Mouse (Mus musculus) spleen, adult 12 weeks (tissue): ENCODE results near the gene Utp11.
"Not testable (repeated sequence)": the region's sequence is repeated elsewhere in the genome, so short reads cannot be mapped to it uniquely, and the experiment has no call there.

Experiments used
- DNase-seq: peaks from one replicate; pipeline ENCODE4 v3.0.0; 2022; ENCODE audit warnings: low spot score

The Utp11 gene

GRCm38 (mm10) chr4:124693135-124693894, at the start of gene Utp11:
Utp11 (minus strand) TSS chr4:124693600.
- peak; percentile 73 for DNase-seq

GRCm38 (mm10) chr4:124742839-124743238, 49.4 kb upstream of the Utp11 start:
- no peak for DNase-seq

GRCm38 (mm10) chr4:124741376-124742343, 48.3 kb upstream of the Utp11 start, which contains the start of gene Inpp5b:
Inpp5b (plus strand) TSS chr4:124741850.
- peak; percentile 47 for DNase-seq

- no peak for DNase-seq
These were observed 45.4 kb upstream of the Utp11 start for GRCm38 (mm10) chr4:124738783-124739182.

- DNase-seq = no peak
These were observed 44.6 kb upstream of the Utp11 start for GRCm38 (mm10) chr4:124738013-124738412.

GRCm38 (mm10) chr4:124737486-124737885, 44.1 kb upstream of the Utp11 start:
- no peak for DNase-seq

GRCm38 (mm10) chr4:124736952-124737351, 43.6 kb upstream of the Utp11 start:
- no peak for DNase-seq

- DNase-seq = no peak
These were observed 32.7 kb upstream of the Utp11 start for GRCm38 (mm10) chr4:124726121-124726520.

GRCm38 (mm10) chr4:124719101-124719500, 25.7 kb upstream of the Utp11 start:
- DNase-seq = no peak

GRCm38 (mm10) chr4:124714545-124715481, 21.4 kb upstream of the Utp11 start, which contains the start of gene Sf3a3:
Sf3a3 (plus strand) TSS chr4:124714776.
- DNase-seq = peak; percentile 90

GRCm38 (mm10) chr4:124713850-124714249, 20.4 kb upstream of the Utp11 start:
- not testable (repeated sequence) for DNase-seq

GRCm38 (mm10) chr4:124712618-124713017, 19.2 kb upstream of the Utp11 start:
- DNase-seq = peak; percentile 46

- peak; percentile 31 for DNase-seq
These were observed 17.4 kb upstream of the Utp11 start for GRCm38 (mm10) chr4:124710776-124711291.

- DNase-seq = no peak
These were observed 16.6 kb upstream of the Utp11 start for GRCm38 (mm10) chr4:124709961-124710446.

- peak; percentile 65 for DNase-seq
These were observed 15.4 kb upstream of the Utp11 start for GRCm38 (mm10) chr4:124708518-124709477.

GRCm38 (mm10) chr4:124708200-124708517, 14.8 kb upstream of the Utp11 start:
- DNase-seq = not testable (repeated sequence)

GRCm38 (mm10) chr4:124707381-124708199, 14.2 kb upstream of the Utp11 start:
- not testable (repeated sequence) for DNase-seq

- no peak for DNase-seq
These were observed 12.4 kb upstream of the Utp11 start for GRCm38 (mm10) chr4:124705661-124706269.
